15 mouse cellular contexts compared by ENCODE assay signal in the genomic region with DNA sequence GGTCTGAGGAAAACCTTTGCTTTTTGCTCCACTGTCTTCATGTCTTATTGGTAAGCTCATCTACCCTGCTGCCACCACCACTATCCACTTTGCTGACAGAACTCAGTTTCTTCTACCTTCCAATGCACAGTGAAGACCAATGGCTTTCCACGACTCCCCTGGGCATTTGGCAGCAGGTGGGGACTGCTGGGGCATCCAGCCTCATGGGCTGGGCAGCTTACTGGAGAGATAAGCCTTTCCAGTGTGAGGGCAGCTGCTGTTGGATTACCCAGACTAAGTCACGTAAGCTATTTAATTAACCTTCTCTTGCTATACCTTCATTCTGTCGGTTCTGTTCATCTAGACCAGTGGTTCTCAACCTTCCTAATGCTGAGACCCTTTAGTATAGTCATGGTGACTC.
"Had no signal": no experiment of that assay in that cellular context is flagged by ENCODE, and none has a peak within 500 bp of the region (broad histone marks: within the 10 kb centered on the region; RNA-seq: fewer than 3 reads in every experiment).

No protein-coding gene starts in this region.

- H3K4me3 ChIP-seq: neural tube, embryonic 13.5 days; neural tube, embryonic 15.5 days; stomach, embryonic 15.5 days had no signal

- H3K36me3 ChIP-seq: neural tube, embryonic 13.5 days; stomach, embryonic 15.5 days had no signal

- DNase-seq: retina, postnatal 1 day; right cerebral cortex, postnatal 14 days; right cerebral cortex, postnatal 25 days; right cerebral cortex, postnatal 4 days; spleen, adult 18-20 months; thymus, adult 18-20 months; thymus, adult 2 months; thymus, postnatal 14 days; thymus, postnatal 25 days; thymus, postnatal 36 days; thymus, postnatal 4 days had no signal

- H3K27ac ChIP-seq: neural tube, embryonic 13.5 days; neural tube, embryonic 15.5 days; stomach, embryonic 15.5 days; stomach, postnatal 0 days had no signal

- H3K27me3 ChIP-seq: neural tube, embryonic 13.5 days; neural tube, embryonic 15.5 days; stomach, embryonic 15.5 days had no signal
